In genomic region chr5:37458236-37458635, GRCm38 (mm10) we compare ENCODE assay signal across 22 mouse cellular contexts.
DNase-seq lines count a peak whose midpoint lies in the region; ATAC-seq and TF ChIP-seq lines count a peak whose summit lies in the region.
"Had no signal": no experiment of that assay in that cellular context is flagged by ENCODE, and none has a peak within 500 bp of the region (broad histone marks: within the 10 kb centered on the region; RNA-seq: fewer than 3 reads in every experiment).

No protein-coding gene starts in this region.

- intact Hi-C loops in left cerebral cortex, postnatal 10 days (cut with DNase I), result no loop called here

- 76% methylated on average over 2 of the region's 2 CpGs for WGBS in forebrain, embryonic 11.5 days
- 75% methylated on average over 2 of the region's 2 CpGs for WGBS in forebrain, embryonic 14.5 days
- 55% methylated on average over 2 of the region's 2 CpGs for WGBS in liver, adult 2 months
- 70% methylated on average over 2 of the region's 2 CpGs for WGBS in liver, embryonic 11.5 days
- WGBS in intestine, embryonic 15.5 days, result 54% methylated on average over 2 of the region's 2 CpGs
- WGBS in liver, embryonic 14.5 days (ENCODE audit: insufficient replicate concordance), result 49% methylated on average over 2 of the region's 2 CpGs

- DNase-seq in forebrain, embryonic 11.5 days (ENCODE audit: low spot score), result peak; percentile 10
- DNase-seq in forebrain, embryonic 14.5 days (ENCODE audit: low spot score), result no peak
- DNase-seq in liver, adult 2 months (ENCODE audit: extremely low read depth, low read depth, low spot score), result peak; percentile 1
- no peak for DNase-seq in liver, embryonic 11.5 days (ENCODE audit: low spot score)
- no peak for DNase-seq in liver, embryonic 14.5 days (ENCODE audit: low read depth in 3 of 3, low spot score in 3 of 3)
- no peak for DNase-seq in left cerebral cortex, postnatal 10 days (ENCODE audit: extremely low spot score in 1 of 2, low spot score in 2 of 2)
- no peak for DNase-seq in gastrocnemius, postnatal 10 days
- DNase-seq: adrenal gland, adult 8-10 months; adrenal gland, postnatal 25 days; cerebellum, adult 11-12 months; cerebellum, adult 8-10 months; cerebellum, postnatal 14 days; gastrocnemius, postnatal 36 days; heart, adult 2 months had no signal

- H3K36me3 ChIP-seq in forebrain, embryonic 11.5 days (ENCODE audit: control insufficient read depth, insufficient read depth, low read length), result no peaks in the 10 kb centered on the region
- H3K36me3 ChIP-seq in forebrain, embryonic 14.5 days (ENCODE audit: control insufficient read depth, insufficient read depth, low read length), result no peaks in the 10 kb centered on the region
- no peaks in the 10 kb centered on the region for H3K36me3 ChIP-seq in liver, adult 2 months (ENCODE audit: control insufficient read depth, insufficient read depth, low read length)
- no peaks in the 10 kb centered on the region for H3K36me3 ChIP-seq in liver, embryonic 11.5 days (ENCODE audit: control insufficient read depth, insufficient read depth, low read length)
- H3K36me3 ChIP-seq in intestine, embryonic 15.5 days, result no peaks in the 10 kb centered on the region
- no peaks in the 10 kb centered on the region for H3K36me3 ChIP-seq in liver, embryonic 14.5 days (replicated peaks; ENCODE audit: control insufficient read depth, insufficient read depth, low read depth)
- H3K36me3 ChIP-seq: forebrain, embryonic 10.5 days; heart, embryonic 10.5 days; heart, embryonic 13.5 days had no signal

- no peak overlapping the region for H3K27ac ChIP-seq in forebrain, embryonic 11.5 days (ENCODE audit: low read depth, low read length)
- no peak overlapping the region for H3K27ac ChIP-seq in forebrain, embryonic 14.5 days (ENCODE audit: low read depth, low read length)
- H3K27ac ChIP-seq in liver, adult 2 months (replicated peaks; ENCODE audit: insufficient read depth, low read depth, low read length), result no peak overlapping the region
- no peak overlapping the region for H3K27ac ChIP-seq in liver, embryonic 11.5 days (ENCODE audit: low read depth, low read length)
- no peak overlapping the region for H3K27ac ChIP-seq in intestine, embryonic 15.5 days
- H3K27ac ChIP-seq in liver, embryonic 14.5 days, result peak overlapping the region; percentile 90
- H3K27ac ChIP-seq: forebrain, embryonic 10.5 days; forebrain, embryonic 15.5 days; heart, adult 2 months; heart, embryonic 10.5 days; heart, embryonic 13.5 days; hindbrain, embryonic 12.5 days; hindbrain, embryonic 15.5 days had no signal

- TF ChIP-seq CTCF in liver, adult 2 months (IDR thresholded peaks at IDR 0.05; ENCODE audit: low read depth, low read length), result no peak
- TF ChIP-seq CTCF in liver, embryonic 14.5 days (IDR thresholded peaks at IDR 0.05; ENCODE audit: low read depth), result no peak

- H3K4me2 ChIP-seq in forebrain, embryonic 11.5 days (ENCODE audit: low read depth, low read length, severe bottlenecking), result no peak overlapping the region
- no peak overlapping the region for H3K4me2 ChIP-seq in forebrain, embryonic 14.5 days (ENCODE audit: low read length)
- no peak overlapping the region for H3K4me2 ChIP-seq in liver, embryonic 11.5 days
- H3K4me2 ChIP-seq in intestine, embryonic 15.5 days (replicated peaks), result no peak overlapping the region
- no peak overlapping the region for H3K4me2 ChIP-seq in liver, embryonic 14.5 days (ENCODE audit: low read depth)
- H3K4me2 ChIP-seq: forebrain, embryonic 15.5 days; heart, embryonic 13.5 days; hindbrain, embryonic 12.5 days; hindbrain, embryonic 15.5 days had no signal

- H3K27me3 ChIP-seq in forebrain, embryonic 11.5 days (ENCODE audit: control insufficient read depth, insufficient read depth, low read length), result no peaks in the 10 kb centered on the region
- no peaks in the 10 kb centered on the region for H3K27me3 ChIP-seq in forebrain, embryonic 14.5 days (replicated peaks; ENCODE audit: control insufficient read depth, insufficient read depth, low read length)
- no peaks in the 10 kb centered on the region for H3K27me3 ChIP-seq in liver, adult 2 months (ENCODE audit: control insufficient read depth, insufficient read depth, low read length)
- H3K27me3 ChIP-seq in liver, embryonic 11.5 days (replicated peaks; ENCODE audit: control insufficient read depth, insufficient read depth, low read length), result no peaks in the 10 kb centered on the region
- no peaks in the 10 kb centered on the region for H3K27me3 ChIP-seq in intestine, embryonic 15.5 days (replicated peaks)
- H3K27me3 ChIP-seq in liver, embryonic 14.5 days (ENCODE audit: control insufficient read depth, insufficient read depth, low read length), result no peaks in the 10 kb centered on the region
- H3K27me3 ChIP-seq: forebrain, embryonic 15.5 days; heart, embryonic 13.5 days; hindbrain, embryonic 12.5 days; hindbrain, embryonic 15.5 days had no signal

- no peaks in the 10 kb centered on the region for H3K79me2 ChIP-seq in liver, adult 2 months (ENCODE audit: control insufficient read depth, insufficient read depth, low read length)

- no peak for TF ChIP-seq EP300 in liver, embryonic 14.5 days (IDR thresholded peaks at IDR 0.05; ENCODE audit: low read depth)

- H3K9ac ChIP-seq in forebrain, embryonic 11.5 days (ENCODE audit: low read length), result no peak overlapping the region
- H3K9ac ChIP-seq in forebrain, embryonic 14.5 days (ENCODE audit: low read length), result no peak overlapping the region
- no peak overlapping the region for H3K9ac ChIP-seq in liver, adult 2 months (ENCODE audit: low read depth, low read length)
- no peak overlapping the region for H3K9ac ChIP-seq in liver, embryonic 11.5 days (ENCODE audit: low read depth, low read length)
- no peak overlapping the region for H3K9ac ChIP-seq in intestine, embryonic 15.5 days
- no peak overlapping the region for H3K9ac ChIP-seq in liver, embryonic 14.5 days (replicated peaks)
- H3K9ac ChIP-seq: forebrain, embryonic 15.5 days; heart, embryonic 13.5 days; hindbrain, embryonic 12.5 days; hindbrain, embryonic 15.5 days had no signal

- H3K9me3 ChIP-seq in forebrain, embryonic 11.5 days (ENCODE audit: control insufficient read depth, low read length), result no peaks in the 10 kb centered on the region
- H3K9me3 ChIP-seq in forebrain, embryonic 14.5 days (replicated peaks; ENCODE audit: control insufficient read depth, low read length), result no peaks in the 10 kb centered on the region
- no peaks in the 10 kb centered on the region for H3K9me3 ChIP-seq in liver, embryonic 11.5 days (ENCODE audit: control insufficient read depth, low read length)
- no peaks in the 10 kb centered on the region for H3K9me3 ChIP-seq in intestine, embryonic 15.5 days
- H3K9me3 ChIP-seq in liver, embryonic 14.5 days (ENCODE audit: control insufficient read depth, low read length), result no peaks in the 10 kb centered on the region
- H3K9me3 ChIP-seq: forebrain, embryonic 10.5 days; forebrain, embryonic 15.5 days; heart, embryonic 10.5 days; heart, embryonic 13.5 days; hindbrain, embryonic 15.5 days had no signal

- no peak for TF ChIP-seq POLR2A in liver, adult 2 months (IDR thresholded peaks at IDR 0.05; ENCODE audit: extremely low read depth, insufficient read depth, low read length)

- no peaks in the 10 kb centered on the region for H3K4me1 ChIP-seq in forebrain, embryonic 11.5 days (replicated peaks; ENCODE audit: control insufficient read depth, insufficient read depth, low read length)
- no peaks in the 10 kb centered on the region for H3K4me1 ChIP-seq in forebrain, embryonic 14.5 days (ENCODE audit: control insufficient read depth, insufficient read depth, low read length)
- H3K4me1 ChIP-seq in liver, adult 2 months (ENCODE audit: control insufficient read depth, insufficient read depth, low read length), result no peaks in the 10 kb centered on the region
- no peaks in the 10 kb centered on the region for H3K4me1 ChIP-seq in liver, embryonic 11.5 days (replicated peaks; ENCODE audit: control insufficient read depth, insufficient read depth, low read length)
- no peaks in the 10 kb centered on the region for H3K4me1 ChIP-seq in intestine, embryonic 15.5 days (replicated peaks)
- H3K4me1 ChIP-seq in liver, embryonic 14.5 days (replicated peaks; ENCODE audit: control insufficient read depth in 2 of 2, insufficient read depth in 2 of 2, low read length in 1 of 2), result peaks cover 13 to 25% of the 10 kb centered on the region in 2 experiments
- H3K4me1 ChIP-seq: forebrain, embryonic 10.5 days; forebrain, embryonic 15.5 days; heart, embryonic 10.5 days; heart, embryonic 13.5 days; hindbrain, embryonic 12.5 days; hindbrain, embryonic 15.5 days had no signal

- H3K4me3 ChIP-seq in forebrain, embryonic 11.5 days (ENCODE audit: low read depth, low read length), result no peak overlapping the region
- H3K4me3 ChIP-seq in forebrain, embryonic 14.5 days (ENCODE audit: low read depth, low read length), result no peak overlapping the region
- no peak overlapping the region for H3K4me3 ChIP-seq in liver, adult 2 months (ENCODE audit: insufficient read depth, low read depth, low read length)
- H3K4me3 ChIP-seq in liver, embryonic 11.5 days (ENCODE audit: low read depth, low read length), result no peak overlapping the region
- H3K4me3 ChIP-seq in intestine, embryonic 15.5 days (replicated peaks), result no peak overlapping the region
- no peak overlapping the region for H3K4me3 ChIP-seq in liver, embryonic 14.5 days (ENCODE audit: insufficient read depth in 1 of 2, low read depth in 2 of 2, low read length in 2 of 2)
- H3K4me3 ChIP-seq: forebrain, embryonic 10.5 days; forebrain, embryonic 15.5 days; heart, adult 2 months; heart, embryonic 10.5 days; heart, embryonic 13.5 days; hindbrain, embryonic 12.5 days; hindbrain, embryonic 15.5 days had no signal

- ATAC-seq in forebrain, embryonic 11.5 days (replicated peaks; ENCODE audit: low FRiP score), result no peak
- no peak for ATAC-seq in forebrain, embryonic 14.5 days
- no peak for ATAC-seq in liver, embryonic 11.5 days (replicated peaks; ENCODE audit: low FRiP score)
- peak; percentile 49; the same call in 1 of the 2 replicates for ATAC-seq in intestine, embryonic 15.5 days
- ATAC-seq in liver, embryonic 14.5 days (ENCODE audit: insufficient read depth), result no peak
- ATAC-seq: activated CD4-positive, CD25-positive, alpha-beta regulatory T cell, adult 4 months; forebrain, embryonic 15.5 days had no signal

Comparison
In these comparisons a context has a peak if more than half of its experiments do, and no peak if none do; other contexts are left out.
1. DNase-seq: peak in forebrain, embryonic 11.5 days (single experiment) and liver, adult 2 months (single experiment); none in forebrain, embryonic 14.5 days (single experiment), liver, embryonic 11.5 days (single experiment), liver, embryonic 14.5 days (0 of 3), left cerebral cortex, postnatal 10 days (0 of 2) and gastrocnemius, postnatal 10 days (single experiment).